In the genomic region with DNA sequence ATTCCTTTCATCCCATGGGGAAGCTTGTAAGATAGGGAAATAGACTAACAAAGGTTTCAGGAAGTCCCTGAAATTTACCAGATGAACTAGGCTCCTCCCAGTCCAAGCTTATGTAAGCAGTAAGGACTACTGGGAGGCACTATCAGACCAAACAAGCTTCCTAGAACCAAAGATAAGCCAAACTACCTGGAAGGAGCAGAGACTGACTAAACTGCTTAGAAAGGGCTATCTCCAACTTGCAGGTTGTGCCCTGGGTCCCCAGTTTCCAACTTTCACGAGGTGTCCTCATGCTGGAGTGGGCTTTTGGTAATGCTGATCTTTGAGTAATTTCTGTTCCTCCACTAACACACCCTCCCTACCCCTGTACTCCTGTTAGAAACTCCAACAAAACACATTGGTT, we compare ENCODE assay signal across 12 mouse cellular contexts.
"Had no signal": no experiment of that assay in that cellular context is flagged by ENCODE, and none has a peak within 500 bp of the region (broad histone marks: within the 10 kb centered on the region; RNA-seq: fewer than 3 reads in every experiment).

No protein-coding gene starts in this region.

- H3K4me2 ChIP-seq: limb, embryonic 12.5 days; lung, embryonic 15.5 days; midbrain, embryonic 11.5 days; midbrain, embryonic 15.5 days; neural tube, embryonic 13.5 days had no signal

- H3K9me3 ChIP-seq: limb, embryonic 12.5 days; lung, embryonic 15.5 days; midbrain, embryonic 15.5 days; neural tube, embryonic 13.5 days had no signal

- H3K4me1 ChIP-seq: lung, embryonic 15.5 days; neural tube, embryonic 13.5 days had no signal

- DNase-seq: kidney, postnatal 4 days; lung, postnatal 14 days; right cerebral cortex, postnatal 14 days; thymus, postnatal 36 days had no signal

- H3K36me3 ChIP-seq: limb, embryonic 12.5 days; lung, embryonic 15.5 days; midbrain, embryonic 15.5 days; neural tube, embryonic 13.5 days had no signal

- H3K27me3 ChIP-seq: limb, embryonic 12.5 days; lung, embryonic 15.5 days; midbrain, embryonic 15.5 days; neural tube, embryonic 13.5 days had no signal

- H3K27ac ChIP-seq: layer of hippocampus, adult 2 months; limb, embryonic 12.5 days; lung, embryonic 15.5 days; macrophage; midbrain, embryonic 15.5 days; neural tube, embryonic 13.5 days had no signal

- ATAC-seq: midbrain, embryonic 15.5 days had no signal

- H3K4me3 ChIP-seq: layer of hippocampus, adult 2 months; limb, embryonic 12.5 days; lung, embryonic 15.5 days; megakaryocyte, embryonic 14.5 days; midbrain, embryonic 15.5 days; neural tube, embryonic 13.5 days had no signal

- H3K9ac ChIP-seq: limb, embryonic 12.5 days; lung, embryonic 15.5 days; midbrain, embryonic 15.5 days; neural tube, embryonic 13.5 days had no signal
